Mouse (Mus musculus) brain, embryonic 14.5 days (tissue): ENCODE measurements around the gene Nup50. TPM values are rescaled to one million over a fixed set of nuclear protein-coding genes. Genes with fewer than 3 reads are reported as not detected.

Source experiments
- DNase-seq: peaks from one replicate; pipeline ENCODE4 v3.0.0-alpha.2; 2011; ENCODE audit warnings: low read depth
- CTCF ChIP-seq: fragments of 200-500 bp; IDR thresholded peaks from 2 replicates; pipeline ENCODE4 v1.5.1; 2012; ENCODE audit warnings: inconsistent platforms, mild to moderate bottlenecking, moderate library complexity, borderline replicate concordance; ENCODE audit not compliant: insufficient read depth, insufficient read length; ENCODE audit errors: extremely low read depth
- POLR2A ChIP-seq: fragments of 200-500 bp; IDR thresholded peaks from 2 replicates; pipeline ENCODE4 v1.6.1; 2012; ENCODE audit warnings: mild to moderate bottlenecking, inconsistent platforms, borderline replicate concordance; ENCODE audit not compliant: poor library complexity, insufficient read depth, insufficient read length, severe bottlenecking; ENCODE audit errors: extremely low read depth
- polyA plus RNA-seq: library from polyadenylated mRNA; depleted of rRNA; stranded (reverse); fragments of >200 nt; gene quantifications from 2 replicates; pipeline ENCODE4 v1.2.3, GENCODE M21; 2012

The Nup50 gene
- polyA plus RNA-seq, 1 experiment, result 24.5 TPM

DNA sequence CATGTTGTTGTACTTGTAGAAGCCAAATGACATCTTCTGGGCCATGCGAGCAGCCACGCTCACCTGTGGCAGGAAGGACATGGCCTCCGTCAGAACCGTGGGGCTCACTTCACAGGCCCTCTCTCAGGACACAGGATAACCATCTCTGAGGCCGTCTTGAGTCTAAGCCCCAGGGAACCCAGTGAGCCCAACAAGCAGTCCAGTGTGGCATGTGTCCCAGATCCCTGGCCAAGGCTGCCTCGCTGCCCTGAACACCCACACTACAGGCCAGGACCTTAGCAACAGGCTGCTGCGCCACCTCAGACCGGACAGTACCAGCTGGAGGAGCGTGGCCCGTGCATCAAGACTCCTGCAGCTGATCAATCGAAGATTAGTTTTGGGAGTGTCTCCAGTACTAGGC, 30.0 kb downstream of the Nup50 start:
- TF ChIP-seq CTCF (no peak), POLR2A (no peak)
- DNase-seq, result no peak

DNA sequence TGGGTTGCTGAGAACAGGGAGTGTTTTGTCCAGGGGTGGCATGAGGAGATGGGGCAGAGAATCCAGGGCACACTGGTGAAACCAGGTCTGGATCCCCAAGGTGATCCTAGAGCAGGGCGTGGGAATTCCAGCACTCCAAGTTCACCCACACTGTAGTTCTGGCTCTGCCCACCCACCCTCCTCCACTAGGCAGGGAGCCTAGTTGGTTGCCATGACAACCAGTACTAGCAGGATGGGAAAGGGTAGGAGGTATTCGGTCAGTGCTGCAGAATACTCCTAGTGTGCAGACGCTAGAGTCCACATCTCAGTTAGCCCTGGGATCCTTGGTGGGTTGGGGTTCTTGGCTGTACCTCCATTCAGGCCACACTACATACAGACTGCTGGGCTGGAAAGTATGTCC, 34.6 kb downstream of the Nup50 start:
- peak; percentile 87 for DNase-seq

DNA sequence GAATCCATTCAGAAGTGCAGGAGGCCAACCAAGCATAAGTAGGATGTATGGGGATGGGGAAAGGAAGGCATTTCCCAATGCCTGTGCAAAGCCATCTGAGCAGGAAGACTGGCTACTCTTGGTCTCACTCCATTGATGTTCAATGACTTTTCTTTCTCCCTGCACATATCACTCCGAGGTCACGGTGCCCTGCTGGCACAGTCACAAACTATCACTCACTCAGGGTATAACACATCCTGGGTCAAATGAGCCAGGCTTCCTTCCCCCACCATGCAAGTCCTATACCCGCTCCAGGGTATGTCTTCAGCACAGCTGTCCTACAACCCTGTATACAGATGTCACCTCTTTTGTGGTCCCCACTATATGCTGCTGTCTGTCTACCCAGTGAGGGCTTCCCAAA, 35.1 kb downstream of the Nup50 start:
- TF ChIP-seq CTCF (no peak), POLR2A (no peak)

More for the DNA sequence above, 34.6 kb downstream of the Nup50 start:
- TF ChIP-seq CTCF (no peak), POLR2A (no peak)

DNA sequence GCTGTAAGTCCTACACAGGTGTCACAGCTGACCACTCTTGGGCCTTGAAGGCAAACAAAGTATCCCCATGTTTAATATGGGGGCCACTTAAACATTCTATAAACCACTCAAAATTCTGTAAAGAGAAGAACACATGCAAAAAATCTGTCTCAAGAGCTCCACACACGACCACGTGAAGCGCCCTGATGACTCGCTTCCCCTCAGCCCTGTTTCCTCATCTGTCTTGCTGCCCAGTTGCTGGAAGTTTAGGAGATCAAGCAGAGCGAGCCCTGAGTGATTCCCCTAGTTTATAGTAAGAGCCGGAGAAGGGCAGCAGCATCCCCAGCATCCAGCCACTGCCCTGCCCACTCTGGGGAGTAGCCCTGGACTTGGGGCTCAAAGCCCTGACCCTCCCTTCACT, 36.7 kb downstream of the Nup50 start:
- DNase-seq, result no peak
- no peak for TF ChIP-seq POLR2A
- TF ChIP-seq CTCF, result no peak

More for the DNA sequence above, 35.1 kb downstream of the Nup50 start:
- no peak for DNase-seq

GRCm38 (mm10) chr15:84960692-84961091, 37.5 kb downstream of the Nup50 start:
- DNase-seq, result peak; percentile 59
- TF ChIP-seq POLR2A (no peak), CTCF (no peak)

- DNase-seq, result no peak
- no peak for TF ChIP-seq POLR2A
- TF ChIP-seq CTCF, result no peak
Measured at GRCm38 (mm10) chr15:84962518-84962917, 39.3 kb downstream of the Nup50 start.

DNA sequence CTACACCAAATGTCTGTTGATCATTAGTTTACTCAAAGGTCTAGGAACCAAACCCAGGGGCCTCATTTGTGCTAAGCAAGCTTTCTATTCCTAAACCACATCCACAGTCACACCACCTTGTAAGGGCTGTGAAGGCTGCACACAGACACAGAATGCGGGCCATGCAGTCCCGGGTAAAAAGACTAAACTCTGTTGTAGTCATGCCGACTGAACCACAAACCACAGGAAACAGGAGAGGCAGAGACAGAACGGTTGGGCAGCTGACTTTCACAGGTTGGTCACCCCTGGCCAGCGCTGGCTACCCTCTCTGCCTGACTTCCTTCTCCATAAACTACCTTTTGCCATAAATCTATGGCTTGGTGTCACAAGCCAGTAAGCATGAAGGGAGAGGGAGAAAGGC, 41.6 kb downstream of the Nup50 start:
- no peak for TF ChIP-seq POLR2A
- no peak for TF ChIP-seq CTCF
- DNase-seq, result no peak

DNA sequence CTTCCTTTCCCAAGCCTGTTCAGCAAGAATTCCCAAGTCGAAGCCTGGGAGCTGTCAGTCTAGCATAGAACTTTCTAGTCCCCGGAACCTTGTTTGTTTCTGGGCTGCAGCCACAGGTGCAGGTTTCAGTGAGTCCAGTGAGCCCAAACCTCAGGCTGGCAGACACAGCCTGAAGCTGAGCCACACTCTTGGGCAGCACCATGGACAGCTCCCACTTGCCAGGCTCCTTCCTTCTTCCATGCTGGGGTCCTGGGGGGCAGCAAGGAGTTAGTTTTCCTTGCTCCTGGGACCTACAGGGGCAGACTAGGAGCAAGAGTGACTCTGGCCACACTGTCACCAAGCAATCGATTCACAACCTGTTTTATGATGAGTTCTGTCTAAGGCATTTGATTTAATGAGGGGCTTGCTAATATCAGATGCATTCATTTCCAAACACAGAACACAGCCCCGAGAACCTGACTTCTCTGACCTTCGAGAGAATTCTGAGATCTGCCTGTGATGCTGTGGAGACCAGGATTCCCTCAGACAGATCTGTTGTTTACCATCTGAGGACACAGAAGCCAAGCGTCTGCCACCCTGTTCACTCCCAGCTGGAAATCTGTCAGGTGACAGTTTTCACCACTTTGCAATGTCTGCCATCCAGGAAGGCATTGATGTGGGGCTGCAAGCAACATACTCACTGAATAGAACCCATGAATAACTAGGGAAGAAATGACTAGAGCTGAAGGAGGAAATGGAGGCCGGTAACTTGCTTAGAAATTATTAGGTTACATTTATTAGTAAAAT, 42.6 kb downstream of the Nup50 start:
- TF ChIP-seq CTCF, result no peak
- peak; percentile 69 for DNase-seq

DNA sequence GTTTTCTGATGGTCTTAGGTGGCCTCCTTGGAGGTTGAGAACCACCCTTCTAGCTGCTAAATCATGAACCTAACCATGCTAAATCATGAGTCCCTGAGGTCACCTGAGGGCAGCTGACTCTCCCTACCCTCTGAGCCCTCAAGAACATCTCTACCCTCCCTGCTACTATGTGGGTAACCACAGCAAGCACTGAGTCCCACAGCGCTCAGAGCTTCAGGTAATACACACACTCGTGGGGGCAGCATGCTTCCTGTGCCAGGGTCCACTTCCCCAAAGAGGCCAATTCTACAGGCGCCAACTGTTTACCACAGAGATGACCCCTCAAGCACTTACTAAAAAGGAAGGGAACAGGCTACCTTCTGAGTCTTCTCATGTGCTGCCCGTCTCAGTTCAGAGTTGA, 45.3 kb downstream of the Nup50 start:
- TF ChIP-seq CTCF (no peak), POLR2A (no peak)
- DNase-seq, result no peak

DNA sequence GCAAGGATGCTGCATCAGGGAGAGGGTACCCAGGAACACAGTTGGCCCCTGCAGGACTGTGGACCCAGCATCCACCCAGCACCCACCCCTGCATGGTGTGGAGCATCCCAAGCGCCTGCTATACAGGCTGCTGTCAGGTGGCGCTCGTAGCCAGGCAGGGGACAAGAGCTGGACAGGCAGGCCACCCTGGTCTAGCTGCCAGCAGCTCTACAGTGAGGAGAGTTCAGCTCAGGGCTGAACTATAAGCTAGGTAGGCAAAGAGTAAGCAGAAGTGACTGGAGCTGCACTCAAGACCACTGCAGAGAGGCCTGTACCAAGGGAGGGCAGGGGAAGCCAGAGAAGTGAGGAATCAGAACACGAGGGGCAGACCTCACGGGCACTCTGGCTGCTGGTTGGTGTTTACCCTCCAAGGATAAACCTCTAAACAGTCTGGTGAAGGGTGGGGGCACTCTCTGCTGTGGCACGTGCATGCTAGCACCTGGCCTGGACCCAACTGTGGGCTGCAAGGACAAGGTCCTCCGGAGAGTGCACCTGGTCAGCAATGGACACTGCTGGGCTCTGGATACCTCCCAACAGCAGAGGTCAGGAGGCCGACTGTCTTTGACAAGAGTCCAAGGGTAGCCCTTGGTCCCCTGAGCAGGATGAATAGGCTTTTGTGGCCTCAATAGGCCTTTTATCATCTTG, 49.8 kb downstream of the Nup50 start:
- DNase-seq, result no peak
- no peak for TF ChIP-seq CTCF

DNA sequence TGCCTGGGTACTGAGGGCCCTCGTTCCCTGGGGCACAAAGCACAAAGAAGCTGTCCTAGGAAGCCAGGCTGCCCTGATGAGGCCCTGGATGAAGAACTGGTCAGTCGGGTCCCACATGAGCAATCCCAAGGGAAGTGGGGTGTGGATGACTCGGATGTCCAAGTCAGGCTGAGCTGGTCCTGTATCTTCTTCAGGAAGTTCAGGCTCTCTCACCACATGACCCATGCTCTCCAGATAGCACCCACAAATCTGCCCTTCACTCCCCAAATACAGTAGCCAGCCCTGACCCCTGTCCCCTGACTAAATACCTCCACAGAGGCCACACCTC, 50.3 kb downstream of the Nup50 start:
- no peak for DNase-seq
- TF ChIP-seq POLR2A (no peak), CTCF (no peak)

- no peak for DNase-seq
- no peak for TF ChIP-seq CTCF
- TF ChIP-seq POLR2A, result no peak
Measured at GRCm38 (mm10) chr15:84975729-84976128, 52.5 kb downstream of the Nup50 start.
